Mouse (Mus musculus) large intestine, adult 2 months (tissue): ENCODE measurements around the gene Senp1. TPM values are rescaled to one million over a fixed set of nuclear protein-coding genes. Genes with fewer than 3 reads are reported as not detected.

Experiments used
- DNase-seq: peaks from one replicate; pipeline ENCODE4 v3.0.0-alpha.2; 2012; ENCODE audit warnings: low read depth, low spot score
- WGBS: fragments of 180-500 bp; shearing (Covaris S2); methylation state at CpG from one replicate; pipeline ENCODE4 v1.1.7; 2018; 5-methylcytosine and 5-hydroxymethylcytosine counted together
- polyA plus RNA-seq: library from polyadenylated mRNA; depleted of rRNA; stranded (reverse); fragments of >200 nt; gene quantifications from 2 replicates; pipeline ENCODE4 v1.2.3, GENCODE M21; 2012

The Senp1 gene
- polyA plus RNA-seq, 1 experiment = 9.3 TPM

- peak; percentile 58 for DNase-seq
- WGBS = 6% methylated on average over 37 of the region's 37 CpGs
Observed at GRCm38 (mm10) chr15:98108297-98109152, 15.0 kb upstream of the Senp1 start.

GRCm38 (mm10) chr15:98107703-98108296, 14.3 kb upstream of the Senp1 start:
- WGBS = 20% methylated on average over 11 of the region's 11 CpGs

GRCm38 (mm10) chr15:98107230-98107629, 13.7 kb upstream of the Senp1 start:
- no peak for DNase-seq
- 43% methylated on average over 6 of the region's 6 CpGs for WGBS

More at GRCm38 (mm10) chr15:98107703-98108296, 14.3 kb upstream of the Senp1 start:
- DNase-seq = no peak

GRCm38 (mm10) chr15:98106506-98106905, 13.0 kb upstream of the Senp1 start:
- 49% methylated on average over 6 of the region's 6 CpGs for WGBS
- no peak for DNase-seq

- 85% methylated on average over 6 of the region's 6 CpGs for WGBS
- no peak for DNase-seq
Observed at GRCm38 (mm10) chr15:98102401-98102800, 8.9 kb upstream of the Senp1 start.

GRCm38 (mm10) chr15:98098519-98098918, 5.0 kb upstream of the Senp1 start:
- no peak for DNase-seq
- 84% methylated on average over 9 of the region's 9 CpGs for WGBS

GRCm38 (mm10) chr15:98096957-98097356, 3.4 kb upstream of the Senp1 start:
- 52% methylated on average over 3 of the region's 3 CpGs for whole genome bisulfite sequencing
- no peak for DNase-seq

- WGBS = 89% methylated on average over 12 of the region's 12 CpGs
- DNase-seq = no peak
Observed at GRCm38 (mm10) chr15:98094905-98095304, 1.4 kb upstream of the Senp1 start.

- under 1% methylated on average over 30 of the region's 30 CpGs for WGBS
- no peak for DNase-seq
Observed at GRCm38 (mm10) chr15:98092372-98093120, 998 bp downstream of the Senp1 start, which contains the start of gene Pfkm. Gene Pfkm, plus strand, starts transcription at chr15:98092589.

GRCm38 (mm10) chr15:98091841-98092240, 1.7 kb downstream of the Senp1 start:
- peak; percentile 16 for DNase-seq
- 10% methylated on average over 4 of the region's 4 CpGs for WGBS

GRCm38 (mm10) chr15:98089421-98090183, 3.9 kb downstream of the Senp1 start:
- DNase-seq = no peak
- 60% methylated on average over 9 of the region's 9 CpGs for WGBS

- DNase-seq = no peak
- 84% methylated on average over 1 of the region's 1 CpGs for WGBS
Observed at GRCm38 (mm10) chr15:98088889-98089288, 4.7 kb downstream of the Senp1 start.

GRCm38 (mm10) chr15:98076901-98077300, 16.6 kb downstream of the Senp1 start:
- no peak for DNase-seq
- 95% methylated on average over 6 of the region's 6 CpGs for WGBS

- 82% methylated on average over 16 of the region's 16 CpGs for WGBS
- DNase-seq = no peak
Observed at GRCm38 (mm10) chr15:98075034-98075433, 18.5 kb downstream of the Senp1 start.

- no peak for DNase-seq
- WGBS = 93% methylated on average over 8 of the region's 8 CpGs
Observed at GRCm38 (mm10) chr15:98074521-98074920, 19.0 kb downstream of the Senp1 start.

- no peak for DNase-seq
- 88% methylated on average over 3 of the region's 3 CpGs for WGBS
Observed at GRCm38 (mm10) chr15:98070376-98070775, 23.2 kb downstream of the Senp1 start.

- WGBS = 81% methylated on average over 8 of the region's 8 CpGs
- DNase-seq = no peak
Observed at GRCm38 (mm10) chr15:98069566-98070245, 23.8 kb downstream of the Senp1 start.

- DNase-seq = no peak
- 93% methylated on average over 9 of the region's 9 CpGs for WGBS
Observed at GRCm38 (mm10) chr15:98068506-98068905, 25.0 kb downstream of the Senp1 start.

GRCm38 (mm10) chr15:98067492-98067891, 26.1 kb downstream of the Senp1 start:
- WGBS = 63% methylated on average over 3 of the region's 3 CpGs

More at GRCm38 (mm10) chr15:98067492-98067891, 26.1 kb downstream of the Senp1 start:
- no peak for DNase-seq
